Mouse (Mus musculus): ENCODE data around the gene Tfeb. TPM values are rescaled to one million over a fixed set of nuclear protein-coding genes. Genes with fewer than 3 reads are reported as not detected.

Gene Tfeb
- polyA plus RNA-seq, 1 experiment = 8.7 TPM

DNA sequence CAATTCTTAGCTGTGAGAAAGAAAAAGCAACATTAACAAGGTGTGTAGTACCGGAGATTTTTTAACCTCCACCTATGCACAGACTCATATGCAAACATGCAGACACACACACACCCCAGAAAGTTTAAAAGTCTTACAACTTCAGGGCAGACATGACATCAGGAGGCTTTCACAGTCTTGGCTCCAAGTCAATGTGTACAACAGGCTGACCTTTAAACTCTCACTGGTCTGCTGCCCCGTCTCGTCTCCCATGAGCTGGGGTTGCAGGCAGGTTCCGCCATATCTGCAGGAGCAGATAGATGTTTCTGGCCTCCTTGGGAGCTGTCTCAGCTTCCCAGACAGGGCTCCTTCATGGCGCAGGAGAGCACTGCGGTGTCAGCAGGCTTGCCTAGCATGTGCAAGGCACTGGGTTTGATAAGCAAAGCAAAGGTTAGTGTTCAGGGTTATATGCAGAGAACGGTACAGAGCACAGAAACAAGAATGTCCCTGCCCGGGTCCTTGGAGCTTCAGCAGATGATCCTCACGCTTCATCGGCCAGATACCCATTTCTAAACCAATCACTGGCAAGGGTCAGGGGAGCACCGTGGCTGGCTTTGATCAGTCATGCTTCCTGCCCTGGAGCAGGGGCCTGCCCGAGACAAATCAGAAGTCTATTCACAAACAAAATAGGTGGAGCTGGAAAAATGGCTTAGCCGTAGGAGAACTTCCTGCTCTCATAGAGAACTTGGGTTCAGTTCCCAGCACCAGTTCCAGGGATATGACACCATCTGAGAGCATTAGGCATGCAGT, 68.4 kb downstream of the Tfeb start:
- no peak overlapping the region for H3K4me3 ChIP-seq (ENCODE audit: insufficient read depth, low read depth, low read length)
- no peaks in the 10 kb centered on the region for H3K4me1 ChIP-seq (ENCODE audit: control insufficient read depth, insufficient read depth, insufficient read length, low read length)
- no peak overlapping the region for H3K27ac ChIP-seq (replicated peaks; ENCODE audit: low read depth, low read length)

GRCm38 (mm10) chr17:47806230-47806629, 69.4 kb downstream of the Tfeb start:
- H3K4me1 ChIP-seq (ENCODE audit: control insufficient read depth, insufficient read depth, insufficient read length, low read length) = no peaks in the 10 kb centered on the region
- no peak overlapping the region for H3K4me3 ChIP-seq (ENCODE audit: insufficient read depth, low read depth, low read length)
- no peak overlapping the region for H3K27ac ChIP-seq (replicated peaks; ENCODE audit: low read depth, low read length)

- no peak overlapping the region for H3K4me3 ChIP-seq (ENCODE audit: insufficient read depth, low read depth, low read length)
- no peak overlapping the region for H3K27ac ChIP-seq (replicated peaks; ENCODE audit: low read depth, low read length)
- H3K4me1 ChIP-seq (ENCODE audit: control insufficient read depth, insufficient read depth, insufficient read length, low read length) = no peaks in the 10 kb centered on the region
Measured at GRCm38 (mm10) chr17:47811265-47811800, 74.5 kb downstream of the Tfeb start.

DNA sequence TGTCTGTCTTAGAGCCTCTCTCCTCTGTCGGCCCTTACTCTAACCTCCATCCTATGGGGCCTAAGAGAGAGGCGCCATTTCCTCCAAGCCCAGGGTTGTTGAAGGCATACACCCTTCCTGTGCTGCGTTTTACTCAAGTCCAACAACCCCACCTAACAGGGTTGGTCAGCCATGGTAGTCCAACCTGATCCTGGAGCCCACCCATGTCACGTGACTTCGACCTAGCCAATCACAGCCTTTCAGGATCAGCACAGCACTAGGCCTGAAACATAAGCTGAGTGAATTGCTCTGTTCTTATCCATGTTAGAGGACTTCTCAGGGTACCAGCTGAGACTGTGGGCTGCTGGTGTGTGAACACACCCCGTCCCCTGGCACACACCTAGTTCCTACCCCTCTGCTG, 75.4 kb downstream of the Tfeb start:
- Histone ChIP-seq H3K4me1 (ENCODE audit: control insufficient read depth, insufficient read depth, insufficient read length, low read length) (no peaks in the 10 kb centered on the region), H3K4me3 (ENCODE audit: insufficient read depth, low read depth, low read length) (no peak overlapping the region), H3K27ac (replicated peaks; ENCODE audit: low read depth, low read length) (no peak overlapping the region)

GRCm38 (mm10) chr17:47813616-47814015, 76.8 kb downstream of the Tfeb start:
- Histone ChIP-seq H3K4me1 (ENCODE audit: control insufficient read depth, insufficient read depth, insufficient read length, low read length) (no peaks in the 10 kb centered on the region), H3K4me3 (ENCODE audit: insufficient read depth, low read depth, low read length) (no peak overlapping the region), H3K27ac (replicated peaks; ENCODE audit: low read depth, low read length) (no peak overlapping the region)

DNA sequence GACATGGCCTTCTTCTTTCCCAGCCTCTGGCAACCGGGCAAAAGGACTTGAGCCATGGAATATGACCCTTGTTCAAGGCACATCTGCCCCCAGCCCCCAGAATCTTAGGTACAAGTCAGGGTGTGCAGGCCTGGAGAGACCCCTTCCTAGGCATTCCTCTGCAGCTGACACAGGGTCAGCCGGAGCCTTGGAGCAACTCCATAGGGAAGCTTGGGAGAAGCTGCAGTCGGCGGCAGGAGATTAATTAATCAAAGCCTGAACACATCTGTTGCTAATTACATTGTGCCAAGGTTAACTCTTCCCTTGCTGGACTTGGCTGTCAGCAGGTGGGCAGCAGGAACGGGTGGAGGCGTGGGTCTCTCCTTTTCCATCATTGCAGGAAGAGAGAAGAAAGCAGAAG, 77.7 kb downstream of the Tfeb start:
- Histone ChIP-seq H3K4me1 (ENCODE audit: control insufficient read depth, insufficient read depth, insufficient read length, low read length) (no peaks in the 10 kb centered on the region), H3K27ac (replicated peaks; ENCODE audit: low read depth, low read length) (no peak overlapping the region), H3K4me3 (ENCODE audit: insufficient read depth, low read depth, low read length) (no peak overlapping the region)

DNA sequence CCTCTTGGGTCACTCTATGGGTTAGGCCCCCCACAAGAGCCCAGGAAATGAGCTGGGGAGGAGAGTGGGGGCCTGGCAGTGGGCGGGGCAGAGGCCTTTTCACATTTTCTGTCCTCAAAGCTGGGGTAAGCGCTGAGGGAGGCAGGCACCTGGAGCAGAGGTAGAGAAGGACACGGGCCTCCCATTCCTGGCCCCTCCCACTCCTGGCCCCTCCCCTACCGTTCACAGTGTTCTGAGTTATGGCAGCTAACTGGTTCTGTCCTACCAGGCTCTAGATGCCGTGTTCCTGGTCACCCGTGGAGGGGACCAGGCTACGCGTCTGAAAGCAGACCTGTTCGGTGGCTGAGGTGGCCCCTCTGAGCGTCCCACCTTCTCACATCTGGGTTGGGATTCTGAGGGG, 78.6 kb downstream of the Tfeb start:
- no peaks in the 10 kb centered on the region for H3K4me1 ChIP-seq (ENCODE audit: control insufficient read depth, insufficient read depth, insufficient read length, low read length)
- H3K4me3 ChIP-seq (ENCODE audit: insufficient read depth, low read depth, low read length) = no peak overlapping the region
- H3K27ac ChIP-seq (replicated peaks; ENCODE audit: low read depth, low read length) = no peak overlapping the region

- Histone ChIP-seq H3K4me1 (ENCODE audit: control insufficient read depth, insufficient read depth, insufficient read length, low read length) (no peaks in the 10 kb centered on the region), H3K27ac (replicated peaks; ENCODE audit: low read depth, low read length) (no peak overlapping the region)
Measured at GRCm38 (mm10) chr17:47818038-47818725, 81.4 kb downstream of the Tfeb start.

DNA sequence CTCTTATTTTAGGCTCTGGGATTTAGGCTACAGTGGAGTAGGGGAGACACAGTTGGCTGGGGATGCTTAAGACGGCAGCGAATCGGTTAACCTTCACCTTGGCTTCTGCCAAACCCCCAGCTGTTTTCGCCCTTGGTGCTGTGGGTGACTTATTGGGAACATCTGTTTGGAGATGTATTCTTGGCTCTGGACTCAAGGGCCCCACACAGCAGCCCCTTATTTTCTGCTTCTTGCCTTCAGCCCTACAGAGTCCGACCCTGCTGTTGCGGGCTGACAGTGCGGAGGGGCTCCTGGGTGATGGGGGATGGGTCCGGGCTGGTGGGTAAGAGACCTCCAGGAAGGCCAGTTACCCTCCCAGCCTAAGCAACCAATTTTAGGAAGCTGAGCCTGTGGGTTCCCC, 84.5 kb downstream of the Tfeb start:
- Histone ChIP-seq H3K4me3 (ENCODE audit: insufficient read depth, low read depth, low read length) (no peak overlapping the region), H3K27ac (replicated peaks; ENCODE audit: low read depth, low read length) (no peak overlapping the region), H3K4me1 (ENCODE audit: control insufficient read depth, insufficient read depth, insufficient read length, low read length) (no peaks in the 10 kb centered on the region)

More at GRCm38 (mm10) chr17:47818038-47818725, 81.4 kb downstream of the Tfeb start:
- no peak overlapping the region for H3K4me3 ChIP-seq (ENCODE audit: insufficient read depth, low read depth, low read length)

DNA sequence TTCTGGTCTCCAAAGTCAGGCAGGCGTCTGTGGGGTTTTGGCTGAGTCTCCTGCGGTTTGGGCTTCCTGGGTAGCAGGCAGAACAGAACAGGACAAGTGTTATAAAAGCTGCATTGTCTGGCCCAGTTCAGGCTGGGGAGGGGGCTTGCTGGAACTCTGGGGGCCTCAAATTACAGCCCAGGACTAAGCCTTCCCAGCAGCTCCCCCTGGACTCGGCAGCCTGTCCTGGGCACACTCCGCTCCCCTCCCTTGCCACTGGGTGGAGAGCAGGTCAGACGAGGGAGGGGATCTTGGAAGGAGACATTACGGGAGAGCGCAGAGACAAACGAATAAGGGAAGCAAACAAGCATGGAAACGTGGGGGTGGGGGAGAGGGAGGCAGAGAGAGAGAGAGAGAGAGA, 94.3 kb downstream of the Tfeb start:
- Histone ChIP-seq H3K27ac (replicated peaks; ENCODE audit: low read depth, low read length) (no peak overlapping the region), H3K4me3 (ENCODE audit: insufficient read depth, low read depth, low read length) (no peak overlapping the region), H3K4me1 (ENCODE audit: control insufficient read depth, insufficient read depth, insufficient read length, low read length) (peaks cover 2% of the 10 kb centered on the region; the same call in 1 of the 2 replicates)

DNA sequence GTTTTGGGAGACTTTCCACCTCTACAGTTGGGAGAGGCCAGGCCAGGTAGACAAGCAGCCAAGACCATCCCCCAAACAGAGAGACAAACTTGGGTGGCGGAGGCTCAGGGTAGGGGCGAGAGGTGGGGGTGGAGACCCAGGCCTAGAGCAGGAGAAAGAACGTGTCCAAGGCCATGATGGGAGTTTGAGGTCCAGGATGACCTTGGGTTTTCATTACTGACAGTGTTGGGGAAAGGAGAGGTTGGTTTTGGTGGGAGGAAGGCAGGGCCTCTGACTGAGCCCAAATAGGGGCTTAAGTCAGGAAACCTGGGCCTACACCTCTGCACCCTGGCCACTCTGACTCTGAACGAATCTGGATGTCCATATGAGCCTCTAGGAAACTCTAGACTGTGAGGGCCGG, 94.9 kb downstream of the Tfeb start:
- Histone ChIP-seq H3K27ac (replicated peaks; ENCODE audit: low read depth, low read length) (no peak overlapping the region), H3K4me3 (ENCODE audit: insufficient read depth, low read depth, low read length) (no peak overlapping the region), H3K4me1 (ENCODE audit: control insufficient read depth, insufficient read depth, insufficient read length, low read length) (peaks cover 2% of the 10 kb centered on the region; the same call in 1 of the 2 replicates)

- Histone ChIP-seq H3K4me1 (ENCODE audit: control insufficient read depth, insufficient read depth, insufficient read length, low read length) (peaks cover 2% of the 10 kb centered on the region; the same call in 1 of the 2 replicates), H3K4me3 (ENCODE audit: insufficient read depth, low read depth, low read length) (peak overlapping the region; percentile 51), H3K27ac (replicated peaks; ENCODE audit: low read depth, low read length) (no peak overlapping the region)
Measured at GRCm38 (mm10) chr17:47832501-47833028, 95.7 kb downstream of the Tfeb start.

GRCm38 (mm10) chr17:47833029-47833627, 96.3 kb downstream of the Tfeb start:
- H3K4me1 ChIP-seq (ENCODE audit: control insufficient read depth, insufficient read depth, insufficient read length, low read length) = peaks cover 2% of the 10 kb centered on the region; the same call in 1 of the 2 replicates
- peak overlapping the region; percentile 51 for H3K4me3 ChIP-seq (ENCODE audit: insufficient read depth, low read depth, low read length)
- no peak overlapping the region for H3K27ac ChIP-seq (replicated peaks; ENCODE audit: low read depth, low read length)

GRCm38 (mm10) chr17:47833628-47834481, 97.0 kb downstream of the Tfeb start:
- Histone ChIP-seq H3K4me1 (ENCODE audit: control insufficient read depth, insufficient read depth, insufficient read length, low read length) (peaks cover 2% of the 10 kb centered on the region; the same call in 1 of the 2 replicates), H3K4me3 (ENCODE audit: insufficient read depth, low read depth, low read length) (peak overlapping the region; percentile 51), H3K27ac (replicated peaks; ENCODE audit: low read depth, low read length) (no peak overlapping the region)
